Mouse (Mus musculus): ENCODE measurements around the gene Arhgef17.

- TF ChIP-seq CTCF (IDR thresholded peaks at IDR 0.05; ENCODE audit: extremely low read depth, insufficient read length, insufficient replicate concordance, low read depth, low read length) (no peak), POLR2A (IDR thresholded peaks at IDR 0.05; ENCODE audit: low read depth, low read length) (no peak)
Measured at GRCm38 (mm10) chr7:100860450-100860849, 71.5 kb downstream of the Arhgef17 start.

All from small intestine, adult 2 months (tissue).